Mouse (Mus musculus) heart, embryonic 13.5 days (tissue): Measurements from ENCODE around the gene Slc22a21. TPM values are rescaled to one million over a fixed set of nuclear protein-coding genes. Genes with fewer than 3 reads are reported as not detected.

Experiments
- ATAC-seq: fragments of 200-750 bp; cut with Nextera tagmentation; 2 replicates; pipeline ENCODE4 v1.8.0; 2017; ENCODE audit warnings: moderate TSS enrichment; ENCODE audit not compliant: insufficient number of reproducible peaks, low FRiP score, low TSS enrichment; ENCODE audit errors: extremely low read depth
- H3K27ac ChIP-seq: fragments of 300-500 bp; sonication (generic); replicated peaks from 2 replicates; pipeline ENCODE4 v1.5.1; 2015; ENCODE audit warnings: moderate library complexity, mild to moderate bottlenecking, inconsistent platforms
- H3K27me3 ChIP-seq: fragments of 300-500 bp; sonication (generic); replicated peaks from 2 replicates; pipeline ENCODE4 v1.6.1; 2015; ENCODE audit warnings: mild to moderate bottlenecking, inconsistent platforms
- H3K36me3 ChIP-seq: fragments of 300-500 bp; sonication (generic); 2 replicates; pipeline ENCODE4 v1.6.1; 2015; ENCODE audit warnings: mild to moderate bottlenecking, inconsistent platforms
- H3K4me1 ChIP-seq: fragments of 300-500 bp; sonication (generic); 2 replicates; pipeline ENCODE4 v1.6.1; 2015; ENCODE audit warnings: inconsistent platforms
- H3K4me2 ChIP-seq: fragments of 300-500 bp; sonication (generic); 2 replicates; pipeline ENCODE4 v1.6.1; 2015; ENCODE audit warnings: inconsistent platforms, mild to moderate bottlenecking, moderate library complexity
- H3K4me3 ChIP-seq: fragments of 300-500 bp; sonication (generic); 2 replicates; pipeline ENCODE4 v1.5.1; 2015; ENCODE audit warnings: moderate library complexity, mild to moderate bottlenecking, inconsistent platforms
- H3K9ac ChIP-seq: fragments of 300-500 bp; sonication (generic); 2 replicates; pipeline ENCODE4 v1.6.1; 2015; ENCODE audit warnings: inconsistent platforms, mild to moderate bottlenecking, moderate library complexity
- H3K9me3 ChIP-seq: fragments of 300-500 bp; sonication (generic); 2 replicates; pipeline ENCODE4 v1.6.1; 2016; ENCODE audit warnings: inconsistent platforms
- WGBS: fragments of 180-500 bp; shearing (Covaris S2); methylation state at CpG from one replicate; pipeline ENCODE4 v1.1.7; 2015; ENCODE audit warnings: mixed read lengths; 5-methylcytosine and 5-hydroxymethylcytosine counted together
- polyA plus RNA-seq: library from polyadenylated mRNA; unstranded; fragments of >200 nt; fragmentation: Nextera tagmentation; extraction: Ambion mirVana; gene quantifications from 2 replicates; pipeline ENCODE4 v1.2.1, GENCODE M21; 2015

Gene Slc22a21
- polyA plus RNA-seq: 2.2 TPM in 2 replicates

DNA sequence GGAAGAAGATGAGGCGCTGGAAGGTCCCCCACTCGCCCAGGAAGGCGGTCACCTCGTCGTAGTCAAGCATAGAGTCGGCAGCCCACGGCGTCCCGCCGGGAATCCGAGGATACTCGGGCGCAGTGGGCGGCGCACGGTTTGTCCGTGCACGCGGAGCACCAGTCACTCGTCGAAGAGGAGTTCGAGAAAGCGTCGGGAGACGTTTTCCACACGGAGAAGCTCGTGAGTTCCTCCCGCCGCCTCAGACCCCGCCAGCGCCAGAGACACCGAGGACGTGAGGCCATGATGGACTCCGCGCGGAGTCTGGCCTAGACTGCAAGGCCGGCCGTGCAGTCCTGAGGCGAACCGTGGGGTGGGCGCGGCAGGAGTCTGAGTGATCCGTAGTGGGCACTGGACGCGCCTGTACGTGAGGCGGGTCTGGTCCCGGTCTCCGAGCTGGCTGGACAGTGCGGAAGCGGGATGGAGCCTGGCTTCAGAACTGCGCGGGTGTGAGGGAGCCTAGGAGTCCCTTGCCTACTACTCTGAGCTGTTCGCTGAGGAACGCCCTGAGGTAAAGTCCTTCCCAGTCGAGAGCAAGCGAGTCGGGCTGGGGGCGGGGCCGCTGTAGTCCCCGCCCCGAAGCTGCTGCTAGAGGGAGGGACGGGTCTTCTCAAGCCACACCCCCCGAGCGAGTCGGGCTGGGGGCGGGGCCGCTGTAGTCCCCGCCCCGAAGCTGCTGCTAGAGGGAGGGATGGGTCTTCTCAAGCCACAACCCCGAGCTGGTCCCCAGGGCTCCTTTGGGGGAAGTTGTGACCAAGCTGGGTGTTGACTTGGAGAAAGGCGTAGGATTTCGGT, at the start of gene Slc22a21:
Gene Slc22a21 (minus strand): TSS at position 545 of the 834 bp plus-strand sequence.
- Histone ChIP-seq H3K4me2 (peak within 1 kb of the TSS; percentile 95), H3K36me3 (no peaks in the 10 kb centered on the region), H3K4me3 (peak within 1 kb of the TSS; percentile 65), H3K9me3 (no peaks in the 10 kb centered on the region), H3K27me3 (0 out of 2 replicates have a peak, but pooled peaks cover 5% of the 10 kb centered on the region), H3K9ac (peak within 1 kb of the TSS; percentile 82), H3K27ac (peak within 1 kb of the TSS; percentile 26; the same call in 1 of the 2 replicates), H3K4me1 (peaks cover 12% of the 10 kb centered on the region)
- 2% methylated on average over 73 of the region's 73 CpGs for WGBS
- ATAC-seq: peak; percentile 89

GRCm38 (mm10) chr11:54028997-54029396, 48.9 kb upstream of the Slc22a21 start:
- no peak for ATAC-seq
- peak overlapping the region; percentile 92 for H3K4me2 ChIP-seq

GRCm38 (mm10) chr11:54028044-54028951, 48.2 kb upstream of the Slc22a21 start, which contains the start of gene Slc22a4:
Gene Slc22a4, minus strand, starts transcription at chr11:54028090.
- Histone ChIP-seq H3K9me3 (no peaks in the 10 kb centered on the region), H3K9ac (peak within 1 kb of the TSS; percentile 81), H3K27ac (peak within 1 kb of the TSS; percentile 56), H3K27me3 (peaks cover 49% of the 10 kb centered on the region), H3K4me3 (peak within 1 kb of the TSS; percentile 62), H3K4me2 (peak within 1 kb of the TSS; percentile 92), H3K36me3 (no peaks in the 10 kb centered on the region), H3K4me1 (peaks cover 15% of the 10 kb centered on the region)
- 3% methylated on average over 61 of the region's 61 CpGs for WGBS
- ATAC-seq: peak; percentile 90

More at GRCm38 (mm10) chr11:54028997-54029396, 48.9 kb upstream of the Slc22a21 start:
- Histone ChIP-seq H3K4me3 (peak overlapping the region; percentile 62), H3K9me3 (no peaks in the 10 kb centered on the region), H3K36me3 (no peaks in the 10 kb centered on the region), H3K9ac (peak overlapping the region; percentile 81), H3K4me1 (peaks cover 15% of the 10 kb centered on the region), H3K27ac (peak overlapping the region; percentile 56), H3K27me3 (peaks cover 48% of the 10 kb centered on the region)
- WGBS: 70% methylated on average over 4 of the region's 4 CpGs

GRCm38 (mm10) chr11:54027131-54028043, 47.3 kb upstream of the Slc22a21 start:
- peaks cover 52% of the 10 kb centered on the region for H3K27me3 ChIP-seq
- peak overlapping the region; percentile 92 for H3K4me2 ChIP-seq
- H3K27ac ChIP-seq: peak overlapping the region; percentile 49; the same call in 1 of the 2 replicates
- ATAC-seq: no peak
- peaks cover 15% of the 10 kb centered on the region for H3K4me1 ChIP-seq
- 14% methylated on average over 31 of the region's 31 CpGs for WGBS
- H3K36me3 ChIP-seq: no peaks in the 10 kb centered on the region
- H3K4me3 ChIP-seq: peak overlapping the region; percentile 62
- peak overlapping the region; percentile 81 for H3K9ac ChIP-seq
- no peaks in the 10 kb centered on the region for H3K9me3 ChIP-seq

DNA sequence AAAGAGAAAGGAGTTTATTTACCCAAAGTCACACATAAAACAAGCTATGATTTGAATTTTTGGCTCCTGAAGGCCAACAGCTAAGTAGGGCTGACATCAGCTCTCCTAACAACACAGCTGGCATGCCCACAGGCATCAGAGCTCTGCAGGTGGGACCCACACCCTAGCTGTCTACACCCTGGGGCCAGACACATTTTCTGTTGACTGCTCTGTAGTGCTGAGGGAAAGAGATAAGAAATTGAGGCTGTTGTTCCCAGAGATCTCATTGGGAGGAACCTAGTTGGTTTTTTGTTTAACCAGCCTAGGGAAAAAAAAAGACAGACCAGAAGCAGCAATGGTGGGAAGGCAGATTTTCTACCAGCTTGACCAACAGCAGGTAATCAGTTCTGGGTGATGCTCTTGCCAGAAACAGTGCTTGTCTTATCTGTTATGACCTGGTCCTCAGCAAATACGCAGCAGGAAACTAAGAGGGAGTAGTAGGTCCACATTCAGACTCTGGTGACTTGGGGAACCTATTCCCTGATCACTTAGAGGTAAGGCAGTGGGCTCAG, 46.4 kb upstream of the Slc22a21 start:
- peak overlapping the region; percentile 62 for H3K4me3 ChIP-seq
- peaks cover 52% of the 10 kb centered on the region for H3K27me3 ChIP-seq

DNA sequence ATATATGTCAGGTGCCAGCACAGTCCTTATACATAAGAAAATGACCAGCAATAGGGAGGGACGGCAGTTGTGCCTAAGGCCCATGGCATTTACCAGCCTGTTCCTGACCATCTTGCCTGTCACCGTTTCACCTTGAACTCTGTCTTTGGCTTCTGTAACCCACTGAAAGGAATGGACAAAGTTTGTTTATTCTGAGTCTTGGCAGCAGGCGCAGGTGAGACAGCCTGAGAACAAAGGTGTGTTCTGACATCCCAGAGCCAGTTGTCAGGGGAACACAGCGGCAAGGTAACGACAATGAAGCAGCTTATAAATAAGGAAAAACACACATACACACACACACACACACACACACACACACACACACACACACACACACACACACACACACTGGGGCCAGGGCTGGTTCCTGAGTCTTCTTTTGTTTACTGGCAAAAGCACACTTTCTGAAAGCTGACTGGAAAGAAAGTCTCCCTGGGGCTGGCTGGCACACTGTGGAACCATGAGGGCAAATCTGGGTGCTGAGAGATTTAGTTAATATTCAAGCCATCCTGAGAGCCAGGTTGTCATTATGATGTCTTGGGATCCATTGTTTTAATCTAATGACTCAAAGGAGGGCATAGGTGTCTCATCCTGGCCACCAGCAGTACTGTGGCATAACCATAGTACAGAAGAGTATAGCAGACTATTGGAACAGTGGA, 41.4 kb upstream of the Slc22a21 start:
- Histone ChIP-seq H3K27me3 (peaks cover 24% of the 10 kb centered on the region), H3K4me3 (no peak overlapping the region), H3K36me3 (no peaks in the 10 kb centered on the region), H3K9ac (no peak overlapping the region), H3K4me2 (peak overlapping the region; percentile 7; the same call in 1 of the 2 replicates), H3K9me3 (no peaks in the 10 kb centered on the region), H3K4me1 (no peaks in the 10 kb centered on the region), H3K27ac (no peak overlapping the region)
- ATAC-seq: no peak
- 79% methylated on average over 5 of the region's 5 CpGs for WGBS

More for the DNA sequence above, 46.4 kb upstream of the Slc22a21 start:
- ATAC-seq: no peak
- H3K4me2 ChIP-seq: peak overlapping the region; percentile 92
- H3K4me1 ChIP-seq: peaks cover 15% of the 10 kb centered on the region
- H3K9me3 ChIP-seq: no peaks in the 10 kb centered on the region
- H3K9ac ChIP-seq: no peak overlapping the region; the same call in 1 of the 2 replicates
- H3K27ac ChIP-seq: peak overlapping the region; percentile 49
- 33% methylated on average over 1 of the region's 1 CpGs for WGBS
- H3K36me3 ChIP-seq: no peaks in the 10 kb centered on the region

DNA sequence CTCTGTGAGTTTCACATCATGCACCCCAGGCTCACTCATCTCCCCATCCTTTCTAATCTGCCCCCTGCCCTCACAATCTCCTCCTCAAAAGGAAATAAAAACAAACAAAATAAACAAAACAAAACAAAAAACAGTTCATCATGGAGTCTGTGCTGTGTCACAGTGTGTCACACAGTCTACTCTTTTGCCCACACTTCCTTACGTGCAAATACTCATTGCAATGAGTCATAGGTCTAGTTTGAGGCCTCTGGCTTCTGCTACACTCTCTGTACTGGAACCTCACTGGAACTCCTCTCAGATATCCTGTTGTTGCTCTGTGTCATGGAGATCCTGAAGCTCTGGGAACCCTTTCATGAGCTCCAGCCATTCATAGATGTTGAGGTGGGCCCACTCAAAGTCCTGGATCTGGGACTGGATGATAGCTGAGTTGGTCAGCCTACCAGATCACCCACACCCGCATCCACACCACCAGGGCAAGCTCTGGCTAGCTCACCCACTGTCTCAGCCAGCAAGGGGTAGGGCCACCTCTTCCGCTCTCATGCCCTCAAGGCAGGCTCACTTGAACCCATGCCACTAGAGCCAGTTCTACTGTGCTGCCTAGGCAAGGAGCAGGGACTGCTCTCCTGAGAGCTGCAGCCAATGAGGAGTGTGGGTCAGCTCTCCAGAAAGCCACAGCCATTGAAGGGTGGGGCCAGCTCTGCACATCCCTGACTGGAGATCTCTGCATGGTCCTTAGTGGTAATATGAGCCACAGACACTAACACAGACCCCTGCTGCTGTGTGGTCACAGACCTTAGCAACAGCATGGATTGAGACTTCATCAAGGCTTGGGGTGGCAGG, 39.0 kb upstream of the Slc22a21 start:
- WGBS: 69% methylated on average over 3 of the region's 3 CpGs
- no peaks in the 10 kb centered on the region for H3K4me1 ChIP-seq
- no peak overlapping the region for H3K4me3 ChIP-seq
- H3K9ac ChIP-seq: no peak overlapping the region
- H3K27ac ChIP-seq: no peak overlapping the region
- H3K36me3 ChIP-seq: no peaks in the 10 kb centered on the region
- peaks cover 4% of the 10 kb centered on the region; the same call in 1 of the 2 replicates for H3K27me3 ChIP-seq
- ATAC-seq: no peak
- H3K9me3 ChIP-seq: no peaks in the 10 kb centered on the region
- no peak overlapping the region for H3K4me2 ChIP-seq

DNA sequence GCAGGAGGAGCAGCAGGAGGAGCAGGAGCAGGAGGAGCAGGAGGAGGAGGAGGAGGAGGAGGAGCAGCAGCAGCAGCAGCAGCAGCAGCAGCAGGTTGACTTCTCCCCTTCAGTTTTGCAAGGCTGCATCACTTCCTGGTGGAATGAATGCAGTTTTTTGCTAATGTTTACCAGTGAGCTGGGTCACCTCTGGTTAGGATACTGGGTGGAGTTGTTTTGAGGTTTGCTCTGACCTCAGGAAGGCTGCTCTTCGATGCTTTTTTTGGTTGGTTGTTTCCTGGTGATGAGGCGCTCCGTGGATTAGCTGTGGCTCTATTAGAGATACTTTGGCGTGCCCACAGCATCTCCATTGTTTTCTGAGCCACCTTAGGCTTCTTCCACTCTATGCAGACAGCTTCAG, 37.5 kb upstream of the Slc22a21 start:
- WGBS: 71% methylated on average over 4 of the region's 4 CpGs
- Histone ChIP-seq H3K4me3 (no peak overlapping the region), H3K36me3 (no peaks in the 10 kb centered on the region), H3K9ac (no peak overlapping the region), H3K4me1 (no peaks in the 10 kb centered on the region), H3K27me3 (no peaks in the 10 kb centered on the region; the same call in 1 of the 2 replicates), H3K27ac (no peak overlapping the region), H3K4me2 (no peak overlapping the region), H3K9me3 (no peaks in the 10 kb centered on the region)
- no peak for ATAC-seq

- Histone ChIP-seq H3K9ac (no peak overlapping the region), H3K27me3 (no peaks in the 10 kb centered on the region; the same call in 1 of the 2 replicates), H3K36me3 (no peaks in the 10 kb centered on the region), H3K4me3 (no peak overlapping the region), H3K4me2 (no peak overlapping the region), H3K27ac (no peak overlapping the region), H3K4me1 (no peaks in the 10 kb centered on the region), H3K9me3 (no peaks in the 10 kb centered on the region)
- ATAC-seq: no peak
- 79% methylated on average over 8 of the region's 8 CpGs for WGBS
Observed at GRCm38 (mm10) chr11:54016051-54016450, 35.9 kb upstream of the Slc22a21 start.
